Mouse (Mus musculus) stomach, postnatal 0 days (tissue): ENCODE results near the gene Col25a1.

ENCODE experiments used
- CTCF ChIP-seq: IDR thresholded peaks from 2 replicates; pipeline ENCODE4 v1.5.1; 2016; ENCODE audit warnings: antibody characterized with exemption, low read depth, mild to moderate bottlenecking, moderate library complexity
- EP300 ChIP-seq: optimal IDR thresholded peaks from 2 replicates; pipeline ENCODE3; 2016; ENCODE audit warnings: antibody characterized with exemption

DNA sequence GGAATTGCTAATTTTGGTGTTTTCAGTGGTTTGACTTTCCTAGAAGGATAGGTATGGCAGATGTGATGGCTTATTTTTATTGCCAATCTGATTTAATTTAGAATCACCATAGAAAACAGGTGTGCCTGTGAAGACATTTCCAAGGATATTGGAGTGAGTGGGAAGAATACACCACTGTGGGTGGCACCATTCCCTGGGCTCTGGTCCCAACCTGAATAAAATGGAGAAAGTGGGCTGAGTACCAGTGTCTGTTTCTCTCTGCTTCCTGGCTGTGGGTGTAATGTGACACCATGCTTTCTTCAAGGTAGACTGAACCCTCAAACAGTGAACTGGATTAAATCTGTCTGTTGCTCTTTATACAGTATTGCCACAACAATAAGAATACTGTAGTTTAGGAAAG is 265.3 kb downstream of the Col25a1 start:
- TF ChIP-seq EP300 (no peak), CTCF (no peak)
